Mouse (Mus musculus): ENCODE data around the gene Irgm1. TPM values are rescaled to one million over a fixed set of nuclear protein-coding genes. Genes with fewer than 3 reads are reported as not detected.
A peak's percentile ranks its signal among the peaks of the same experiment; 100 is the strongest.

Irgm1 gene
- polyA plus RNA-seq, 1 experiment from 2014 or later, result 1.4 TPM

GRCm38 (mm10) chr11:48872695-48873300, 1.3 kb upstream of the Irgm1 start:
- peak overlapping the region; percentile 1; the same call in 1 of the 2 replicates for H3K27ac ChIP-seq
- H3K4me3 ChIP-seq, result peak overlapping the region; percentile 57; the same call in 1 of the 2 replicates
- H3K27me3 ChIP-seq (ENCODE audit: low read depth, poor library complexity, severe bottlenecking), result peaks cover 14% of the 10 kb centered on the region
- DNase-seq (ENCODE audit: low spot score), result no peak
- no peaks in the 10 kb centered on the region for H3K36me3 ChIP-seq
- H3K4me1 ChIP-seq, result peaks cover 20% of the 10 kb centered on the region
- WGBS, result 84% methylated on average over 7 of the region's 7 CpGs
- no peaks in the 10 kb centered on the region for H3K9me3 ChIP-seq (replicated peaks)

GRCm38 (mm10) chr11:48871817-48872541, 496 bp upstream of the Irgm1 start:
- WGBS, result 7% methylated on average over 17 of the region's 17 CpGs
- peak overlapping the region; percentile 57 for H3K4me3 ChIP-seq
- peaks cover 20% of the 10 kb centered on the region for H3K4me1 ChIP-seq
- H3K36me3 ChIP-seq, result no peaks in the 10 kb centered on the region
- DNase-seq (ENCODE audit: low spot score), result peak; percentile 47
- H3K9me3 ChIP-seq (replicated peaks), result no peaks in the 10 kb centered on the region
- peaks cover 14% of the 10 kb centered on the region for H3K27me3 ChIP-seq (ENCODE audit: low read depth, poor library complexity, severe bottlenecking)
- H3K27ac ChIP-seq, result peak overlapping the region; percentile 71

GRCm38 (mm10) chr11:48870781-48871180, 702 bp downstream of the Irgm1 start:
- Histone ChIP-seq H3K36me3 (no peaks in the 10 kb centered on the region), H3K4me3 (peak overlapping the region; percentile 57), H3K27me3 (ENCODE audit: low read depth, poor library complexity, severe bottlenecking) (peaks cover 14% of the 10 kb centered on the region), H3K4me1 (peaks cover 20% of the 10 kb centered on the region), H3K9me3 (replicated peaks) (no peaks in the 10 kb centered on the region), H3K27ac (0 out of 2 replicates have a peak overlapping the region, but pooled peaks have one; percentile 71)
- no peak for DNase-seq (ENCODE audit: low spot score)
- 42% methylated on average over 7 of the region's 7 CpGs for WGBS

GRCm38 (mm10) chr11:48869380-48870110, 1.9 kb downstream of the Irgm1 start:
- WGBS, result 85% methylated on average over 7 of the region's 7 CpGs
- no peak for DNase-seq (ENCODE audit: low spot score)
- H3K27ac ChIP-seq, result no peak overlapping the region

GRCm38 (mm10) chr11:48866481-48866880, 5.0 kb downstream of the Irgm1 start:
- DNase-seq (ENCODE audit: low spot score), result no peak
- peaks cover 4% of the 10 kb centered on the region; the same call in 1 of the 2 replicates for H3K27me3 ChIP-seq (ENCODE audit: low read depth, poor library complexity, severe bottlenecking)
- WGBS, result 97% methylated on average over 9 of the region's 9 CpGs
- H3K36me3 ChIP-seq, result no peaks in the 10 kb centered on the region
- no peaks in the 10 kb centered on the region for H3K9me3 ChIP-seq (replicated peaks)
- peaks cover 8% of the 10 kb centered on the region for H3K4me1 ChIP-seq
- no peak overlapping the region for H3K27ac ChIP-seq
- no peak overlapping the region for H3K4me3 ChIP-seq

More at GRCm38 (mm10) chr11:48869380-48870110, 1.9 kb downstream of the Irgm1 start:
- no peaks in the 10 kb centered on the region for H3K36me3 ChIP-seq
- no peaks in the 10 kb centered on the region for H3K9me3 ChIP-seq (replicated peaks)
- peaks cover 20% of the 10 kb centered on the region for H3K4me1 ChIP-seq
- H3K27me3 ChIP-seq (ENCODE audit: low read depth, poor library complexity, severe bottlenecking), result peaks cover 14% of the 10 kb centered on the region
- no peak overlapping the region for H3K4me3 ChIP-seq

GRCm38 (mm10) chr11:48863808-48864207, 7.7 kb downstream of the Irgm1 start:
- Histone ChIP-seq H3K27ac (no peak overlapping the region), H3K4me1 (peaks cover under 1% of the 10 kb centered on the region; the same call in 1 of the 2 replicates), H3K9me3 (replicated peaks) (no peaks in the 10 kb centered on the region), H3K36me3 (no peaks in the 10 kb centered on the region), H3K4me3 (no peak overlapping the region), H3K27me3 (ENCODE audit: low read depth, poor library complexity, severe bottlenecking) (0 out of 2 replicates have a peak, but pooled peaks cover 6% of the 10 kb centered on the region)
- no peak for DNase-seq (ENCODE audit: low spot score)
- WGBS, result 87% methylated on average over 3 of the region's 3 CpGs

GRCm38 (mm10) chr11:48862784-48863319, 8.6 kb downstream of the Irgm1 start:
- DNase-seq (ENCODE audit: low spot score), result no peak
- Histone ChIP-seq H3K4me1 (peaks cover 10% of the 10 kb centered on the region), H3K36me3 (no peaks in the 10 kb centered on the region), H3K27ac (no peak overlapping the region), H3K27me3 (ENCODE audit: low read depth, poor library complexity, severe bottlenecking) (0 out of 2 replicates have a peak, but pooled peaks cover 14% of the 10 kb centered on the region), H3K9me3 (replicated peaks) (no peaks in the 10 kb centered on the region), H3K4me3 (no peak overlapping the region)
- WGBS, result 80% methylated on average over 1 of the region's 1 CpGs

GRCm38 (mm10) chr11:48859014-48859413, 12.5 kb downstream of the Irgm1 start:
- DNase-seq (ENCODE audit: low spot score), result peak; percentile 31
- 1% methylated on average over 6 of the region's 6 CpGs for WGBS
- H3K4me1 ChIP-seq, result peaks cover 27% of the 10 kb centered on the region
- H3K4me3 ChIP-seq, result peak overlapping the region; percentile 67; the same call in 1 of the 2 replicates
- H3K36me3 ChIP-seq, result no peaks in the 10 kb centered on the region
- no peaks in the 10 kb centered on the region for H3K9me3 ChIP-seq (replicated peaks)
- peaks cover 15% of the 10 kb centered on the region; the same call in 1 of the 2 replicates for H3K27me3 ChIP-seq (ENCODE audit: low read depth, poor library complexity, severe bottlenecking)
- no peak overlapping the region for H3K27ac ChIP-seq

GRCm38 (mm10) chr11:48853474-48854180, 17.9 kb downstream of the Irgm1 start:
- peak overlapping the region; percentile 67 for H3K4me3 ChIP-seq
- under 1% methylated on average over 31 of the region's 31 CpGs for WGBS
- H3K9me3 ChIP-seq (replicated peaks), result no peaks in the 10 kb centered on the region
- peaks cover 34% of the 10 kb centered on the region for H3K4me1 ChIP-seq
- peak; percentile 86 for DNase-seq (ENCODE audit: low spot score)
- H3K36me3 ChIP-seq, result no peaks in the 10 kb centered on the region
- no peak overlapping the region for H3K27ac ChIP-seq
- peaks cover 29% of the 10 kb centered on the region for H3K27me3 ChIP-seq (ENCODE audit: low read depth, poor library complexity, severe bottlenecking)

GRCm38 (mm10) chr11:48852624-48853473, 18.6 kb downstream of the Irgm1 start:
- Histone ChIP-seq H3K27me3 (ENCODE audit: low read depth, poor library complexity, severe bottlenecking) (peaks cover 29% of the 10 kb centered on the region), H3K36me3 (no peaks in the 10 kb centered on the region), H3K27ac (no peak overlapping the region), H3K4me1 (peaks cover 26% of the 10 kb centered on the region), H3K4me3 (peak overlapping the region; percentile 67), H3K9me3 (replicated peaks) (no peaks in the 10 kb centered on the region)
- peak; percentile 59 for DNase-seq (ENCODE audit: low spot score)
- WGBS, result 7% methylated on average over 23 of the region's 23 CpGs

- Histone ChIP-seq H3K36me3 (no peaks in the 10 kb centered on the region), H3K27ac (no peak overlapping the region), H3K27me3 (ENCODE audit: low read depth, poor library complexity, severe bottlenecking) (peaks cover 32% of the 10 kb centered on the region), H3K4me3 (peak overlapping the region; percentile 67; the same call in 1 of the 2 replicates), H3K4me1 (peaks cover 23% of the 10 kb centered on the region), H3K9me3 (replicated peaks) (no peaks in the 10 kb centered on the region)
- no peak for DNase-seq (ENCODE audit: low spot score)
- WGBS, result 83% methylated on average over 4 of the region's 4 CpGs
Measured at GRCm38 (mm10) chr11:48852190-48852589, 19.3 kb downstream of the Irgm1 start.
